Mouse (Mus musculus) hindbrain, embryonic 15.5 days (tissue): ENCODE results near the gene Polr2h. TPM values are rescaled to one million over a fixed set of nuclear protein-coding genes. Genes with fewer than 3 reads are reported as not detected.

Source experiments
- ATAC-seq: fragments of 200-750 bp; cut with Nextera tagmentation; 2 replicates; pipeline ENCODE4 v1.8.0; 2017; ENCODE audit warnings: low read depth, moderate number of reproducible peaks, moderate TSS enrichment; ENCODE audit not compliant: low FRiP score
- H3K27ac ChIP-seq: fragments of 300-500 bp; sonication (generic); replicated peaks from 2 replicates; pipeline ENCODE4 v1.5.1; 2015; ENCODE audit warnings: mild to moderate bottlenecking, inconsistent platforms
- H3K27me3 ChIP-seq: fragments of 300-500 bp; sonication (generic); 2 replicates; pipeline ENCODE4 v1.6.1; 2015; ENCODE audit warnings: control low read depth, inconsistent platforms
- H3K36me3 ChIP-seq: fragments of 300-500 bp; sonication (generic); 2 replicates; pipeline ENCODE4 v1.6.1; 2015; ENCODE audit warnings: control low read depth, inconsistent platforms
- H3K4me1 ChIP-seq: fragments of 300-500 bp; sonication (generic); replicated peaks from 2 replicates; pipeline ENCODE4 v1.6.1; 2015; ENCODE audit warnings: control low read depth, inconsistent platforms
- H3K4me2 ChIP-seq: fragments of 300-500 bp; sonication (generic); 2 replicates; pipeline ENCODE4 v1.6.1; 2015; ENCODE audit warnings: moderate library complexity, mild to moderate bottlenecking, inconsistent platforms
- H3K4me3 ChIP-seq: fragments of 300-500 bp; sonication (generic); 2 replicates; pipeline ENCODE4 v1.5.1; 2015; ENCODE audit warnings: mild to moderate bottlenecking, inconsistent platforms
- H3K9ac ChIP-seq: fragments of 300-500 bp; sonication (generic); 2 replicates; pipeline ENCODE4 v1.6.1; 2015; ENCODE audit warnings: inconsistent platforms
- H3K9me3 ChIP-seq: fragments of 300-500 bp; sonication (generic); 2 replicates; pipeline ENCODE4 v1.6.1; 2016; ENCODE audit warnings: control low read depth, inconsistent platforms
- WGBS: fragments of 180-500 bp; shearing (Covaris S2); methylation state at CpG from one replicate; pipeline ENCODE4 v1.1.7; 2015; 5-methylcytosine and 5-hydroxymethylcytosine counted together
- polyA plus RNA-seq: library from polyadenylated mRNA; unstranded; fragments of >200 nt; fragmentation: Nextera tagmentation; extraction: Ambion mirVana; gene quantifications from 2 replicates; pipeline ENCODE4 v1.2.1, GENCODE M21; 2015

Gene Polr2h
- polyA plus RNA-seq, 1 experiment from 2014 or later: 89.0 TPM

- WGBS: 93% methylated on average over 3 of the region's 3 CpGs
- no peak for ATAC-seq
- Histone ChIP-seq H3K9me3 (no peaks in the 10 kb centered on the region), H3K27me3 (no peaks in the 10 kb centered on the region), H3K27ac (no peak overlapping the region), H3K4me1 (peaks cover 29% of the 10 kb centered on the region), H3K36me3 (peaks cover 59% of the 10 kb centered on the region), H3K4me3 (no peak overlapping the region), H3K9ac (no peak overlapping the region), H3K4me2 (no peak overlapping the region)
These were observed 26.7 kb upstream of the Polr2h start for GRCm38 (mm10) chr16:20690774-20691173.

GRCm38 (mm10) chr16:20691617-20692016 is 25.8 kb upstream of the Polr2h start:
- peaks cover 37% of the 10 kb centered on the region for H3K4me1 ChIP-seq
- peaks cover 51% of the 10 kb centered on the region for H3K36me3 ChIP-seq
- no peak overlapping the region for H3K27ac ChIP-seq
- H3K27me3 ChIP-seq: no peaks in the 10 kb centered on the region
- no peak for ATAC-seq
- no peak overlapping the region for H3K4me3 ChIP-seq
- H3K9me3 ChIP-seq: no peaks in the 10 kb centered on the region
- WGBS: 83% methylated on average over 1 of the region's 1 CpGs
- no peak overlapping the region for H3K9ac ChIP-seq
- no peak overlapping the region for H3K4me2 ChIP-seq

- Histone ChIP-seq H3K27ac (peak overlapping the region; percentile 97), H3K36me3 (peaks cover 43% of the 10 kb centered on the region), H3K27me3 (no peaks in the 10 kb centered on the region), H3K4me1 (peaks cover 44% of the 10 kb centered on the region), H3K9ac (no peak overlapping the region), H3K4me3 (peak overlapping the region; percentile 62; the same call in 1 of the 2 replicates), H3K4me2 (peak overlapping the region; percentile 66), H3K9me3 (no peaks in the 10 kb centered on the region)
- 35% methylated on average over 16 of the region's 16 CpGs for WGBS
- ATAC-seq: 0 out of 2 replicates have a peak, but pooled peaks have one; percentile 0
These were observed 25.1 kb upstream of the Polr2h start for GRCm38 (mm10) chr16:20692241-20692965.

- no peaks in the 10 kb centered on the region for H3K27me3 ChIP-seq
- peak within 1 kb of the TSS; percentile 66 for H3K4me2 ChIP-seq
- peak within 1 kb of the TSS; percentile 97 for H3K27ac ChIP-seq
- peaks cover 35% of the 10 kb centered on the region for H3K36me3 ChIP-seq
- H3K4me1 ChIP-seq: peaks cover 46% of the 10 kb centered on the region
- WGBS: under 1% methylated on average over 36 of the region's 37 CpGs
- H3K9me3 ChIP-seq: no peaks in the 10 kb centered on the region
- peak within 1 kb of the TSS; percentile 78 for H3K9ac ChIP-seq
- ATAC-seq: peak; percentile 94
- H3K4me3 ChIP-seq: peak within 1 kb of the TSS; percentile 62
These were observed 24.3 kb upstream of the Polr2h start, which contains the start of gene Fam131a for GRCm38 (mm10) chr16:20693111-20693701. TSS of gene Fam131a (plus strand) at chr16:20693241.

- 63% methylated on average over 8 of the region's 8 CpGs for WGBS
- Histone ChIP-seq H3K4me3 (0 out of 2 replicates have a peak overlapping the region, but pooled peaks have one; percentile 48), H3K9ac (0 out of 2 replicates have a peak overlapping the region, but pooled peaks have one; percentile 49)
These were observed 22.7 kb upstream of the Polr2h start for GRCm38 (mm10) chr16:20694781-20695180.

GRCm38 (mm10) chr16:20695622-20696323 is 21.7 kb upstream of the Polr2h start:
- no peaks in the 10 kb centered on the region for H3K9me3 ChIP-seq
- H3K9ac ChIP-seq: peak overlapping the region; percentile 49
- peak overlapping the region; percentile 65 for H3K4me2 ChIP-seq
- peak; percentile 80 for ATAC-seq
- under 1% methylated on average over 45 of the region's 46 CpGs for WGBS
- peaks cover 46% of the 10 kb centered on the region for H3K4me1 ChIP-seq
- H3K27me3 ChIP-seq: no peaks in the 10 kb centered on the region
- peak overlapping the region; percentile 79 for H3K27ac ChIP-seq
- peaks cover 25% of the 10 kb centered on the region; the same call in 1 of the 2 replicates for H3K36me3 ChIP-seq
- H3K4me3 ChIP-seq: peak overlapping the region; percentile 48

More at GRCm38 (mm10) chr16:20694781-20695180, 22.7 kb upstream of the Polr2h start:
- Histone ChIP-seq H3K4me1 (peaks cover 46% of the 10 kb centered on the region), H3K27ac (peak overlapping the region; percentile 79; the same call in 1 of the 2 replicates), H3K4me2 (peak overlapping the region; percentile 65), H3K9me3 (no peaks in the 10 kb centered on the region), H3K27me3 (no peaks in the 10 kb centered on the region), H3K36me3 (peaks cover 31% of the 10 kb centered on the region)
- no peak for ATAC-seq

- H3K4me1 ChIP-seq: peaks cover 47% of the 10 kb centered on the region
These were observed 18.2 kb upstream of the Polr2h start for GRCm38 (mm10) chr16:20699266-20699665.

GRCm38 (mm10) chr16:20700036-20700435 is 17.4 kb upstream of the Polr2h start:
- no peak overlapping the region for H3K27ac ChIP-seq
- peaks cover 40% of the 10 kb centered on the region for H3K4me1 ChIP-seq
- H3K4me2 ChIP-seq: no peak overlapping the region
- WGBS: 40% methylated on average over 5 of the region's 5 CpGs
- H3K36me3 ChIP-seq: peaks cover 21% of the 10 kb centered on the region
- no peak for ATAC-seq
- no peaks in the 10 kb centered on the region for H3K9me3 ChIP-seq
- H3K27me3 ChIP-seq: no peaks in the 10 kb centered on the region
- H3K9ac ChIP-seq: no peak overlapping the region
- no peak overlapping the region for H3K4me3 ChIP-seq

More at GRCm38 (mm10) chr16:20699266-20699665, 18.2 kb upstream of the Polr2h start:
- Histone ChIP-seq H3K9ac (no peak overlapping the region), H3K4me3 (no peak overlapping the region), H3K4me2 (no peak overlapping the region), H3K9me3 (no peaks in the 10 kb centered on the region), H3K27ac (no peak overlapping the region), H3K27me3 (no peaks in the 10 kb centered on the region), H3K36me3 (peaks cover 21% of the 10 kb centered on the region)
- no peak for ATAC-seq
- WGBS: 83% methylated on average over 5 of the region's 5 CpGs

GRCm38 (mm10) chr16:20701316-20701715 is 16.1 kb upstream of the Polr2h start:
- Histone ChIP-seq H3K4me2 (no peak overlapping the region), H3K4me1 (peaks cover 27% of the 10 kb centered on the region), H3K27me3 (no peaks in the 10 kb centered on the region), H3K9ac (no peak overlapping the region), H3K9me3 (no peaks in the 10 kb centered on the region), H3K36me3 (peaks cover 27% of the 10 kb centered on the region), H3K4me3 (no peak overlapping the region), H3K27ac (peak overlapping the region; percentile 59; the same call in 1 of the 2 replicates)
- no peak for ATAC-seq
- WGBS: 40% methylated on average over 7 of the region's 7 CpGs

- Histone ChIP-seq H3K4me2 (no peak overlapping the region), H3K9ac (no peak overlapping the region), H3K4me3 (no peak overlapping the region), H3K27ac (peak overlapping the region; percentile 59), H3K27me3 (no peaks in the 10 kb centered on the region), H3K36me3 (peaks cover 27% of the 10 kb centered on the region), H3K9me3 (no peaks in the 10 kb centered on the region), H3K4me1 (peaks cover 21% of the 10 kb centered on the region)
- WGBS: 14% methylated on average over 12 of the region's 12 CpGs
- ATAC-seq: peak; percentile 9; the same call in 1 of the 2 replicates
These were observed 15.5 kb upstream of the Polr2h start for GRCm38 (mm10) chr16:20701729-20702521.

- H3K9me3 ChIP-seq: no peaks in the 10 kb centered on the region
- no peak overlapping the region for H3K4me3 ChIP-seq
- no peak overlapping the region for H3K4me2 ChIP-seq
- peaks cover 17% of the 10 kb centered on the region for H3K4me1 ChIP-seq
- peaks cover 31% of the 10 kb centered on the region for H3K36me3 ChIP-seq
- H3K27me3 ChIP-seq: no peaks in the 10 kb centered on the region
- WGBS: 5% methylated on average over 8 of the region's 8 CpGs
- peak overlapping the region; percentile 59 for H3K27ac ChIP-seq
- H3K9ac ChIP-seq: no peak overlapping the region
- ATAC-seq: peak; percentile 64
These were observed 15.0 kb upstream of the Polr2h start for GRCm38 (mm10) chr16:20702522-20702893.
